Mouse (Mus musculus) lung, postnatal 0 days (tissue): ENCODE data around the gene Enthd1.

Experiments
- CTCF ChIP-seq: IDR thresholded peaks from 2 replicates; pipeline ENCODE4 v1.5.1; 2016; ENCODE audit warnings: antibody characterized with exemption, mild to moderate bottlenecking
- EP300 ChIP-seq: IDR thresholded peaks from 2 replicates; pipeline ENCODE4 v1.6.1; 2016; ENCODE audit warnings: antibody characterized with exemption, mild to moderate bottlenecking, control low read depth

DNA sequence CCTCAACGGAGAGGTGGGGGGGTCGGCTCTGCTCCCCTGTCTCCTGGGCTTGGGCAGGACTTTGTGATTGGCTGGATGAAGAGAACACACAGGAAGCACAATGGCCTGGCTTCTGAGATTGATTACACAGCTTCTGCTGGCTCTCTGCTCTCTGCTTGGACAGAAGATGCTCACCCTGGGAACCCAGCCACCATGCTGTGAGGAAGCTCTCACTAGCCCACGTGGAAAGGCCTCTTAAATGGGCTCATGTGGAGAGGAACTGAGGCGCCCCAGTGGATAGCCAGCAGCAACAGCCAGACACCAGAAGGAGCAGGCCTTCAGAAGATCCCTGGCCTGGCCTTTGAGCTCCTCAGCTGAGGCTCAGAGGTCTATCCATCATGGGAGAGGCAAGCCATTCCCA, 59.9 kb downstream of the Enthd1 start:
- TF ChIP-seq EP300 (no peak), CTCF (no peak)
